Mouse (Mus musculus) forebrain, embryonic 10.5 days (tissue): Measurements from ENCODE around the gene Cby1. TPM values are rescaled to one million over a fixed set of nuclear protein-coding genes. Genes with fewer than 3 reads are reported as not detected.
"Not testable (repeated sequence)": the region's sequence is repeated elsewhere in the genome, so short reads cannot be mapped to it uniquely, and the experiment has no call there.

Experiments used
- DNase-seq: peaks from one replicate; pipeline ENCODE4 v3.0.0-alpha.2; 2017; ENCODE audit warnings: low spot score; ENCODE audit errors: extremely low spot score
- H3K27ac ChIP-seq: fragments of 300-500 bp; sonication (generic); 2 replicates; pipeline ENCODE4 v1.5.1; 2016; ENCODE audit warnings: mild to moderate bottlenecking
- H3K27me3 ChIP-seq: fragments of 300-500 bp; sonication (generic); 2 replicates; pipeline ENCODE4 v1.6.1; 2016; ENCODE audit warnings: mild to moderate bottlenecking; ENCODE audit not compliant: poor library complexity, severe bottlenecking
- H3K36me3 ChIP-seq: fragments of 300-500 bp; sonication (generic); replicated peaks from 2 replicates; pipeline ENCODE4 v1.6.1; 2016; ENCODE audit warnings: mild to moderate bottlenecking, moderate library complexity
- H3K4me1 ChIP-seq: fragments of 300-500 bp; sonication (generic); 2 replicates; pipeline ENCODE4 v1.6.1; 2016
- H3K4me3 ChIP-seq: fragments of 300-500 bp; sonication (generic); 2 replicates; pipeline ENCODE4 v1.5.1; 2016; ENCODE audit warnings: mild to moderate bottlenecking, moderate library complexity
- H3K9me3 ChIP-seq: fragments of 300-500 bp; sonication (generic); 2 replicates; pipeline ENCODE4 v1.6.1; 2016; ENCODE audit warnings: mild to moderate bottlenecking, moderate library complexity
- WGBS: fragments of 180-500 bp; shearing (Covaris S2); methylation state at CpG from one replicate; pipeline ENCODE4 v1.1.7; 2016; 5-methylcytosine and 5-hydroxymethylcytosine counted together
- polyA plus RNA-seq: library from polyadenylated mRNA; unstranded; fragments of >200 nt; fragmentation: Nextera tagmentation; extraction: Ambion mirVana; gene quantifications from 2 replicates; pipeline ENCODE4 v1.2.1, GENCODE M21; 2016

Gene Cby1
- polyA plus RNA-seq, 1 experiment from 2014 or later, result 80.3 TPM

- Histone ChIP-seq H3K27ac (no peak overlapping the region), H3K4me3 (no peak overlapping the region), H3K27me3 (no peaks in the 10 kb centered on the region), H3K4me1 (no peaks in the 10 kb centered on the region), H3K9me3 (no peaks in the 10 kb centered on the region), H3K36me3 (peaks cover 33% of the 10 kb centered on the region)
- DNase-seq, result no peak
- WGBS, result 75% methylated on average over 4 of the region's 4 CpGs
These were observed 7.5 kb upstream of the Cby1 start for GRCm38 (mm10) chr15:79651481-79651880.

DNA sequence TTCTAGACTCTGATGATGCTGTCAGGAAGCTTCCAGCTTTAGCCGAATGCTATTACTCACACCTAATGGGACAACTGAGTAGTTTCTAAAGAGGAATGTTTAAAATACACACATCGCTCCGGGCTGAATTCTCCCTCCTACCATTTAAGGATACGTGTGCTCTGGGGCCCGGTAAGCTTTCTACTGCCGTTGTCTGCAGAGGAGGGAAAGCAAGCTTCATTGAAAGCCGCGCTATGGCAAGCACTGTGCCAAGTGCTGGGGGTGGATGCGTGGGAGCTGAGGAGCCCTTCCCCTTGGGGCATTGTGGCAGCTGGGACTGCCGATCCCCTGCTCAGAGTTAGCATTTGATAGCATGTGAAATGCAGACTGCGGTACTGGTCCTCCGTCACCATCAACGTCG is 2.5 kb upstream of the Cby1 start:
- peaks cover 13% of the 10 kb centered on the region for H3K36me3 ChIP-seq

DNA sequence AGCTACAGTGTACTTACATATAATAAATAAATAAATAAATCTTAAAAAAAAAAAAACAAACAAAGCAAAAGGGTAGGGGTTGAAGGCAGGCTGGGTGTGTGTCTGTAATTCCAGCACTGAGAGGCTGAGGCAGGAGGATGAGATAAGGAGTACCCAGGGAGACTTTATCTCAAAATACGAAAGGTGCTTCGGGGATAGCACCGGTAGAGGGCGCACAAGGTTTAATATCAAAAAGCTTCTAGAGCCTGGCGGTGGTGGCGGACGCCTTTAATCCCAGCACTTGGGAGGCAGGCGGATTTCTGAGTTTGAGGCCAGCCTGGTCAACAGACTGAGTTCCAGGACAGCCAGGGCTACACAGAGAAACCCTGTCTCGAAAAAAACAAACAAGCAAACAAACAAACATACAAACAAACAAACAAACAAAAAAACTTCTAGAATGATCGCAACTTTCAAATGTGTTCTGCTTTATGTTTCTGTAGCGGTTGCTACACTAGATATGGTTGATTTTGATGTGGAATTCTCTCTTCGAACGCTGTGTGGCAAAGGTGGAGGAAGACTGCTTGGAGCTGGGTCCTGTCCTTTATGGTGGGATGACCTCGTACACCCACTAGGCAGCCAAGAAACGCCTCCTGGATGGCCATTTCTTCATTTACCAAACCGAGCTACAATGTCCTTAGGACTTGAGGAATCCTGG is 1.0 kb upstream of the Cby1 start:
- H3K27me3 ChIP-seq, result no peaks in the 10 kb centered on the region
- peaks cover 5% of the 10 kb centered on the region; the same call in 1 of the 2 replicates for H3K9me3 ChIP-seq
- H3K4me3 ChIP-seq, result peak overlapping the region; percentile 80
- peak; percentile 76 for DNase-seq
- peaks cover 15% of the 10 kb centered on the region for H3K4me1 ChIP-seq
- 4% methylated on average over 16 of the region's 16 CpGs for WGBS
- H3K36me3 ChIP-seq, result peaks cover 23% of the 10 kb centered on the region
- H3K27ac ChIP-seq, result peak overlapping the region; percentile 99

More for the DNA sequence above, 2.5 kb upstream of the Cby1 start:
- 93% methylated on average over 14 of the region's 14 CpGs for WGBS
- no peak for DNase-seq
- Histone ChIP-seq H3K9me3 (peaks cover 1% of the 10 kb centered on the region; the same call in 1 of the 2 replicates), H3K27ac (no peak overlapping the region), H3K4me1 (peaks cover 15% of the 10 kb centered on the region), H3K4me3 (no peak overlapping the region), H3K27me3 (no peaks in the 10 kb centered on the region)

DNA sequence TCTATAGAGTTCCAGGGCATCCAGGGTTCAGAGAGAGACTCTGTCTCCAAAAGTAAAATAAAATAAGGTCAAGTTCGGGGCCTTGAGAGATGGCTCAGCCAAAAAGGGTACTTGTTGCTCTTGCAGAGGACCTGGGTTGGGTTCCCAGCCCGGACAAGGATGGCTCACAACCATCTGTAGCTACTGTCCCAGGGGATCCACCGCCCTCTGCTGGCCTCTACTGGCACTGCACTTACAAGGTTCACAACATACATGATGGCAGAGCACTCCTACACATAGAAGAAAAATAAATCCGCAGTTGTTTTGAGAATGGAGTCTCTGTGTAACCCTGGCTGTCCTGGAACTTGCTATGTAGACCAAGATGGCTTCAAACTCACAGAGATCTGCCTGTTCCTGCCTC is 2.9 kb downstream of the Cby1 start:
- H3K4me1 ChIP-seq, result peaks cover 15% of the 10 kb centered on the region
- DNase-seq, result no peak
- no peaks in the 10 kb centered on the region for H3K27me3 ChIP-seq
- no peak overlapping the region for H3K4me3 ChIP-seq
- H3K36me3 ChIP-seq, result peaks cover 51% of the 10 kb centered on the region
- WGBS, result 70% methylated on average over 4 of the region's 4 CpGs
- peaks cover 5% of the 10 kb centered on the region; the same call in 1 of the 2 replicates for H3K9me3 ChIP-seq
- H3K27ac ChIP-seq, result no peak overlapping the region

- peaks cover 5% of the 10 kb centered on the region; the same call in 1 of the 2 replicates for H3K9me3 ChIP-seq
- 95% methylated on average over 8 of the region's 8 CpGs for WGBS
- peaks cover 64% of the 10 kb centered on the region for H3K36me3 ChIP-seq
- DNase-seq, result no peak
- no peak overlapping the region for H3K4me3 ChIP-seq
- no peak overlapping the region for H3K27ac ChIP-seq
- H3K27me3 ChIP-seq, result no peaks in the 10 kb centered on the region
- H3K4me1 ChIP-seq, result peaks cover 4% of the 10 kb centered on the region
These were observed 5.7 kb downstream of the Cby1 start for GRCm38 (mm10) chr15:79664666-79665065.

DNA sequence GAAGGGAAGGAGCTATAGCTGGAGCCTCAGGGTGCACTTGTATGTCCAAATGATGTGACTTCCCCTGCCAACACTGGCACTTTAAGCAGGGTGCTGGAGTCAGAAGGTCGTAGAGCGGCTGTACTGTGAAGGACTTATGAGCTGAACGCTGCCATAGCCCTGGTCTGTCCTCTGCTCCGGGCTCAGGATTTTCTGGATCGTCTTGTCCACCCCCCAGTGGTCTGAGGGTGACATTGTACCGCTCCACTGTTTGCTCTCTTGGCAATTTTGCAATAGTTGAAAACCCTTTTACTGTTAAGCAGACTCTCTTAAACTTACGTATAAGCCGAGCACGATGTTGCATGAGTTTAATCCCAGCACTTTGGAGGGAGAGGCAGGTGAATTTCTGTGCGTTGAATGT is 10.2 kb downstream of the Cby1 start:
- Histone ChIP-seq H3K27ac (no peak overlapping the region), H3K4me1 (peaks cover 7% of the 10 kb centered on the region), H3K9me3 (no peaks in the 10 kb centered on the region), H3K4me3 (no peak overlapping the region), H3K27me3 (no peaks in the 10 kb centered on the region), H3K36me3 (peaks cover 53% of the 10 kb centered on the region)
- WGBS, result 82% methylated on average over 10 of the region's 10 CpGs
- no peak for DNase-seq

- H3K27ac ChIP-seq, result peak within 1 kb of the TSS; percentile 92
- H3K36me3 ChIP-seq, result peaks cover 64% of the 10 kb centered on the region
- WGBS, result 20% methylated on average over 33 of the region's 33 CpGs
These were observed 11.4 kb downstream of the Cby1 start, which contains the start of gene Tomm22 for GRCm38 (mm10) chr15:79670249-79670971. Gene Tomm22 (plus strand): TSS chr15:79670861.

GRCm38 (mm10) chr15:79670972-79671299 is 11.9 kb downstream of the Cby1 start:
- Histone ChIP-seq H3K36me3 (peaks cover 64% of the 10 kb centered on the region), H3K4me3 (peak overlapping the region; percentile 94), H3K27me3 (no peaks in the 10 kb centered on the region), H3K4me1 (peaks cover 7% of the 10 kb centered on the region), H3K9me3 (no peaks in the 10 kb centered on the region), H3K27ac (peak overlapping the region; percentile 92)
- DNase-seq, result no peak
- WGBS, result under 1% methylated on average over 37 of the region's 37 CpGs

More at GRCm38 (mm10) chr15:79670249-79670971, 11.4 kb downstream of the Cby1 start, which contains the start of gene Tomm22:
- H3K27me3 ChIP-seq, result no peaks in the 10 kb centered on the region
- peak; percentile 90 for DNase-seq
- H3K4me3 ChIP-seq, result peak within 1 kb of the TSS; percentile 94
- peaks cover 7% of the 10 kb centered on the region for H3K4me1 ChIP-seq
- H3K9me3 ChIP-seq, result no peaks in the 10 kb centered on the region

- WGBS, result 91% methylated on average over 11 of the region's 11 CpGs
- Histone ChIP-seq H3K36me3 (peaks cover 64% of the 10 kb centered on the region), H3K4me3 (peak overlapping the region; percentile 94)
- not testable (repeated sequence) for H3K27ac ChIP-seq, H3K27me3 ChIP-seq, H3K9me3 ChIP-seq, DNase-seq, H3K4me1 ChIP-seq
These were observed 12.9 kb downstream of the Cby1 start for GRCm38 (mm10) chr15:79671828-79672348.

- H3K9me3 ChIP-seq, result no peaks in the 10 kb centered on the region
- DNase-seq, result no peak
- H3K36me3 ChIP-seq, result peaks cover 61% of the 10 kb centered on the region
- WGBS, result 93% methylated on average over 2 of the region's 2 CpGs
- no peak overlapping the region for H3K27ac ChIP-seq
- no peaks in the 10 kb centered on the region for H3K27me3 ChIP-seq
- H3K4me1 ChIP-seq, result peaks cover 7% of the 10 kb centered on the region; the same call in 1 of the 2 replicates
- no peak overlapping the region for H3K4me3 ChIP-seq
These were observed 18.9 kb downstream of the Cby1 start for GRCm38 (mm10) chr15:79677936-79678335.

- DNase-seq, result no peak
These were observed 23.0 kb downstream of the Cby1 start for GRCm38 (mm10) chr15:79681973-79682372.

DNA sequence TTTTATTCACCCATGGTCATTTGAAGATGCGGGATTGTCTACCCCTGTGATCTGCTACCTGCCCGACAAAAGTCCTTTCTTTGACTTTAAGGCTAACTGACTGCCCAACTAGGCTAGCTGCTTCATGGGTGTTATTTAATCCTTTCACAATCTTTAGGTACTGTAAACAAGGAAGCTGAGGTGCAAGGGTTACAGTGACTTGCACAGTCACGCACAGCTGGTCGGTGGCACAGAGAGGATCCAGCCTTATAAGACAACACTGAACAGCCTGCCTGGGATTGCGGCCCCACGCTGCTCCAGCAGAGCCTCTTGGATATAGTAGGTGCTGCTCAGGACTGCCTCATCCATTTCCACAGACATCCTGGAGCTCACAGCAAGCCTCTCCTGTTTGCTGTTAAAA is 24.1 kb downstream of the Cby1 start:
- no peak overlapping the region for H3K27ac ChIP-seq
- no peaks in the 10 kb centered on the region for H3K9me3 ChIP-seq
- no peak overlapping the region for H3K4me3 ChIP-seq
- peaks cover 48% of the 10 kb centered on the region for H3K4me1 ChIP-seq
- no peak for DNase-seq
- WGBS, result 91% methylated on average over 6 of the region's 6 CpGs
- H3K27me3 ChIP-seq, result no peaks in the 10 kb centered on the region
- H3K36me3 ChIP-seq, result peaks cover 20% of the 10 kb centered on the region

More at GRCm38 (mm10) chr15:79681973-79682372, 23.0 kb downstream of the Cby1 start:
- WGBS, result 88% methylated on average over 4 of the region's 4 CpGs
- Histone ChIP-seq H3K9me3 (no peaks in the 10 kb centered on the region), H3K4me1 (peaks cover 47% of the 10 kb centered on the region), H3K27me3 (no peaks in the 10 kb centered on the region), H3K4me3 (no peak overlapping the region), H3K27ac (no peak overlapping the region), H3K36me3 (peaks cover 28% of the 10 kb centered on the region)
